Mouse (Mus musculus) right cerebral cortex, postnatal 14 days (tissue): ENCODE measurements around the gene Cpeb3.
"Not testable (repeated sequence)": the region's sequence is repeated elsewhere in the genome, so short reads cannot be mapped to it uniquely, and the experiment has no call there.

Source experiments
- DNase-seq: peaks from one replicate; pipeline ENCODE4 v3.0.0; 2022

Gene Cpeb3

GRCm38 (mm10) chr19:37145401-37145800, 63.0 kb downstream of the Cpeb3 start:
- DNase-seq = no peak

GRCm38 (mm10) chr19:37141623-37142022, 66.8 kb downstream of the Cpeb3 start:
- no peak for DNase-seq

- DNase-seq = no peak
Observed at GRCm38 (mm10) chr19:37137133-37137532, 71.3 kb downstream of the Cpeb3 start.

GRCm38 (mm10) chr19:37135459-37135858, 72.9 kb downstream of the Cpeb3 start:
- DNase-seq = not testable (repeated sequence)

- no peak for DNase-seq
Observed at GRCm38 (mm10) chr19:37133666-37134065, 74.7 kb downstream of the Cpeb3 start.

- DNase-seq = no peak
Observed at GRCm38 (mm10) chr19:37131660-37132059, 76.7 kb downstream of the Cpeb3 start.

GRCm38 (mm10) chr19:37128461-37128860, 79.9 kb downstream of the Cpeb3 start:
- no peak for DNase-seq

GRCm38 (mm10) chr19:37127018-37127567, 81.3 kb downstream of the Cpeb3 start:
- no peak for DNase-seq

GRCm38 (mm10) chr19:37124961-37125360, 83.4 kb downstream of the Cpeb3 start:
- no peak for DNase-seq

GRCm38 (mm10) chr19:37119281-37119680, 89.1 kb downstream of the Cpeb3 start:
- no peak for DNase-seq

GRCm38 (mm10) chr19:37115824-37116223, 92.6 kb downstream of the Cpeb3 start:
- DNase-seq = no peak

GRCm38 (mm10) chr19:37115374-37115773, 93.0 kb downstream of the Cpeb3 start:
- DNase-seq = no peak

- DNase-seq = no peak
Observed at GRCm38 (mm10) chr19:37111831-37112230, 96.6 kb downstream of the Cpeb3 start.

- no peak for DNase-seq
Observed at GRCm38 (mm10) chr19:37110494-37110893, 97.9 kb downstream of the Cpeb3 start.

- DNase-seq = no peak
Observed at GRCm38 (mm10) chr19:37109853-37110252, 98.5 kb downstream of the Cpeb3 start.

- DNase-seq = no peak
Observed at GRCm38 (mm10) chr19:37100689-37101088, 107.7 kb downstream of the Cpeb3 start.

- no peak for DNase-seq
Observed at GRCm38 (mm10) chr19:37095666-37096330, 112.6 kb downstream of the Cpeb3 start.

GRCm38 (mm10) chr19:37093181-37093580, 115.2 kb downstream of the Cpeb3 start:
- no peak for DNase-seq

- DNase-seq = no peak
Observed at GRCm38 (mm10) chr19:37090146-37091061, 118.0 kb downstream of the Cpeb3 start.

GRCm38 (mm10) chr19:37088043-37088748, 120.2 kb downstream of the Cpeb3 start:
- DNase-seq = no peak

GRCm38 (mm10) chr19:37084546-37084945, 123.9 kb downstream of the Cpeb3 start:
- DNase-seq = no peak

GRCm38 (mm10) chr19:37081467-37081866, 126.9 kb downstream of the Cpeb3 start:
- no peak for DNase-seq

- DNase-seq = no peak
Observed at GRCm38 (mm10) chr19:37079151-37079550, 129.2 kb downstream of the Cpeb3 start.
